Mouse (Mus musculus) megakaryocyte, adult 5-6 weeks (primary cell): ENCODE data around the gene Stk32c. TPM values are rescaled to one million over a fixed set of nuclear protein-coding genes. Genes with fewer than 3 reads are reported as not detected.

ENCODE experiments used
- ATAC-seq: 2 replicates; pipeline ENCODE4 v1.8.0; 2016; ENCODE audit warnings: mild to moderate bottlenecking, inconsistent platforms; ENCODE audit not compliant: poor library complexity, severe bottlenecking
- total RNA-seq, 2 experiments: library from RNA; stranded (forward) in 1 of 2; stranded (reverse) in 1 of 2; fragments of 153-499, 151-499 nt in 1 of 2; fragments of 221-1000, 200-1000 nt in 1 of 2; gene quantifications; 2 replicates each; pipeline versions ENCODE4 v1.2.3 to v1.2.4; 2015 to 2017

Stk32c gene
- total RNA-seq, 2 experiments from 2014 or later = not detected

- ATAC-seq = no peak
Observed at GRCm38 (mm10) chr7:139149373-139149772, 63.7 kb downstream of the Stk32c start.

- no peak for ATAC-seq
Observed at GRCm38 (mm10) chr7:139147360-139147759, 65.7 kb downstream of the Stk32c start.

GRCm38 (mm10) chr7:139145891-139146290, 67.2 kb downstream of the Stk32c start:
- 0 out of 2 replicates have a peak, but pooled peaks have one; percentile 13 for ATAC-seq

- ATAC-seq = peak; percentile 38; the same call in 1 of the 2 replicates
Observed at GRCm38 (mm10) chr7:139143785-139144184, 69.3 kb downstream of the Stk32c start.

GRCm38 (mm10) chr7:139139921-139140461, 73.1 kb downstream of the Stk32c start:
- ATAC-seq = no peak

- no peak for ATAC-seq
Observed at GRCm38 (mm10) chr7:139136906-139137491, 76.1 kb downstream of the Stk32c start.

GRCm38 (mm10) chr7:139135236-139135635, 77.9 kb downstream of the Stk32c start:
- ATAC-seq = no peak

- no peak for ATAC-seq
Observed at GRCm38 (mm10) chr7:139133446-139133845, 79.7 kb downstream of the Stk32c start.

- ATAC-seq = peak; percentile 93
Observed at GRCm38 (mm10) chr7:139131538-139131937, 81.6 kb downstream of the Stk32c start.

GRCm38 (mm10) chr7:139130361-139130760, 82.7 kb downstream of the Stk32c start:
- ATAC-seq = no peak

GRCm38 (mm10) chr7:139128994-139129393, 84.1 kb downstream of the Stk32c start:
- ATAC-seq = no peak

GRCm38 (mm10) chr7:139126549-139126948, 86.6 kb downstream of the Stk32c start:
- ATAC-seq = no peak

- peak; percentile 78 for ATAC-seq
Observed at GRCm38 (mm10) chr7:139125881-139126280, 87.2 kb downstream of the Stk32c start.

GRCm38 (mm10) chr7:139119775-139120153, 93.3 kb downstream of the Stk32c start:
- ATAC-seq = no peak

- ATAC-seq = peak; percentile 85
Observed at GRCm38 (mm10) chr7:139119152-139119774, 93.8 kb downstream of the Stk32c start.

- ATAC-seq = no peak
Observed at GRCm38 (mm10) chr7:139107908-139108650, 105.0 kb downstream of the Stk32c start.

- ATAC-seq = no peak
Observed at GRCm38 (mm10) chr7:139105705-139106104, 107.4 kb downstream of the Stk32c start.

- no peak for ATAC-seq
Observed at GRCm38 (mm10) chr7:139105076-139105475, 108.0 kb downstream of the Stk32c start.

GRCm38 (mm10) chr7:139103960-139104381, 109.1 kb downstream of the Stk32c start:
- no peak for ATAC-seq

- ATAC-seq = no peak
Observed at GRCm38 (mm10) chr7:139101826-139102225, 111.3 kb downstream of the Stk32c start.

GRCm38 (mm10) chr7:139101286-139101804, 111.8 kb downstream of the Stk32c start:
- no peak for ATAC-seq
